Mouse (Mus musculus) lung, postnatal 25 days (tissue): Measurements from ENCODE around the gene Acsm2.
"Not testable (repeated sequence)": the region's sequence is repeated elsewhere in the genome, so short reads cannot be mapped to it uniquely, and the experiment has no call there.

Experiments
- DNase-seq: peaks from one replicate; pipeline ENCODE4 v3.0.0; 2022; ENCODE audit warnings: low spot score

Acsm2 gene

GRCm38 (mm10) chr7:119562476-119562875 is 8.3 kb downstream of the Acsm2 start:
- DNase-seq, result not testable (repeated sequence)

DNA sequence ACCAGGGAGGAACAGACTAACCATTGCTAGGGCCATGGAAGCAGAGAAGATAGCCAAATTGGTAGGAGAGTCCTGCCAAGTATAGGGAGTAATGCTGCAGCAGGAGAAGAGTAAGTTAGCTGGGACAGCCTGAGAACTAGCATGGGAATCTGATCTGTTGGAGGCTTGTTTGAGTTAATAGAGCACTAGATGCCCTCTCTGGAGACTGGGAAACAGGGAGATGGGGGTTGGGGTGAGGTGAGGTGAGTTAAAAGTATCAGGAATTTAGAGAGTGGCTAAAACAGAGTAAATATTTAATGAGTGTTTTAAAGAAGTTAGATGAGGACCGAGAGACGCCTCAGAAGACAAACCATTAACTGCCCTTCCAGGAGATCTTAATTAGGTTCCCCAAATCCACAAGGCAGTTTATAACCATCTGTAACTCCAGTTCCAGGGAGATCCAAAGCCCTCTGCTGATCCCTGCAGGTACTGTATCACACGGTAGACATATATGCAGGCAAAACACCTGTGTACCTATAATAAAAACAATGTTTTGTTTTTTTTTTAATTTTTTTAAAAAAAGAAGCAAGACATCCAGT is 40.5 kb downstream of the Acsm2 start:
- DNase-seq, result no peak

GRCm38 (mm10) chr7:119595306-119595705 is 41.2 kb downstream of the Acsm2 start:
- no peak for DNase-seq

- DNase-seq, result no peak
Measured at GRCm38 (mm10) chr7:119596536-119596935, 42.4 kb downstream of the Acsm2 start.

DNA sequence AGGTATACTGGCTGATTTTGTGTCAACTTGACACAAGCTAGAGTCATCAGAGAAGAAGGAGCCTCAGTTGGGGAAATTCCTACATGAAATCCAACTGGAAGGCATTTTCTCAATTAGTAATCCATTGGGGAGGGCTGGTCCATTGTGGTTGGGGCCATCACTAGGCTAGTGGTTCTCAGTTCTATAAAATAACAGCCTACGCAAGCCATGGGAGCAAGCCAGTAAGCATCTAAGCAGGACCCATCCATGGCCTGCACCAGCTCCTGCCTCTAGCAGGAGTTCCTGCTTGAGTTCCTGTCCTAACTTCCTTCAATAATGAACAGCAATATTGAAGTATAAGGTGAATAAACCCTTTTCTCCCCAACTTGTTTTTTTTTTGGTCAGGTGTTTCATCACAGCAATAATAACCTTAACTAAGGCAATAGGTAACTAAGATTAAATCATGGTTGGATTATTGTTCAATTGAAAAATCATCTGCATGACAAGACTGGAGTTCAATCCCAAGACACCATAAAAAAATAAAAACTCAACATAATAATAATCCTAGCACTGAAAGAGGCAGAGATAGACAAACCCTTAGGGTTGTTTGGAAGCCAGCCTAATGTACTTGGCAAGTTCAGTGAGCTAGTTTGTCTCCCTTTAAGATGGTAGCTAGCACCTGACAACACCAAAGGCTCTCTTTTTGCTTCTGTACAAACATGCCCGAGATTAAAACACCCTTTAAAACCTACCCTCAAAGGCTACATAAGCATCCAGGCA is 47.2 kb downstream of the Acsm2 start:
- DNase-seq, result no peak

DNA sequence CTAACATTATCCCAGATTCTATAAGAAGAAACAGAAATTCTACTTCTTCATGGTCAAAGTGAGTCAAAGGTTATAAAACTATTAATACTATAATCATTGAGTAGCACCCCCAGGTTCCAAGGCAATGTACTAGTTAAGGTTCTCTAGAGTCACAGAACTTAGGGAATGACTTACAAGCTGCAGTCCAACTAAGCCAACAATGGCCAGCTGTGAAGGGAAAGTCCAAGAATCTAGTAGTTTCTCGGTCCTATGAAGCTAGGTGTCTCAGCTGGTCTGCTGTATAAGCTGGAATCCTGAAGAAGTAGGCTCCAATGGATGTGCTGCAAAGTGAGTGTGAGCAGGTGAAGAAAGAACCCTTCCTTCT is 47.8 kb downstream of the Acsm2 start:
- DNase-seq, result no peak

DNA sequence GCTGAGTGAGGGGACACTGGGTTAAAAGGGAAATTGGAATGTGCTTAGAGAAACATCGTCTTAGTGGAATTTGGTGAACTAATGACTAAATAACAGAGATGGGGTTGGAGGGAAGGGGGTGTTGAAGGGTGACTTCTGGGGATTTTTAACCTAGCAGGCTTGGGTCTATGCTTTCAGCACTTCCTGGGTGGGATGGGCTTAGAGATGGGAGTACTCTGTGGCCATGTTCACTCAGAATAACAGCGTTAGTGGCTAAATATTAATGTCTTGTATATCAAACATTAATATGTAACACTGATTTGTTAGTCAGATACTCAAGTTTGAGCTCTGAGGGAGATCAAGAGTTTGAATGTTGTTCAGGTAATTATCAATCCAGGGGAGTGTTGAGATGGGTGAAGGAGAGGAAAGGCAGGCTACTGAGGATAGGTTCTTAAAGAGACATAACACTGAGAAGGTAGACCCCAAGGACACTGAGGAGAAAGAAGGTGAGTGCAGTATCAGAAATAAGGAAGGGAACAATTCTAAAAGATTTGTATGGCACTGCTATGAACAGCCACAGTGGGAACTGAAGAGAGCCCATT is 50.9 kb downstream of the Acsm2 start:
- DNase-seq, result no peak

- DNase-seq, result no peak
Measured at GRCm38 (mm10) chr7:119605926-119606663, 52.0 kb downstream of the Acsm2 start.

- DNase-seq, result no peak
Measured at GRCm38 (mm10) chr7:119606664-119607076, 52.5 kb downstream of the Acsm2 start, which contains the start of gene Acsm1. Gene Acsm1 (plus strand): TSS chr7:119607026.

GRCm38 (mm10) chr7:119607796-119608515 is 53.8 kb downstream of the Acsm2 start:
- DNase-seq, result peak; percentile 41

DNA sequence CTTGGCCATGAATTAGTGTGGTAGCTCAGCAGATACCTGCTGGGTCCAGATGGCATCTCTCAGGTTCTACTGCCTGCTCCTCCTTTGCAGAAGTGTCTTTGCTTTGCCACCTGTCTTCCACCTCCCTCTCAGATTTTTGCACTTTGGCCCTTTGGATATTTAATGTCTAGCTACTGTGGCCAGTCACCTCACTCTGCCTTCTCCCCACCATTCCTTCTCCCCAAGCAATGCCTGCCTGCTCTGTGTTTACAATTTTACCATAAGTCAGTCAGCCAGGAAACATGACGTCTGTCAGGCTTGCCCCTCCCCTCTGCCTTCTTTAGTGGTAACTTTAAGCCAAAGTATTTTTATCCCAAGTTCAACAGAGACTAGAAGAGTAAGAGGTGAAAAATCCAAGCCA is 62.4 kb downstream of the Acsm2 start:
- DNase-seq, result no peak

DNA sequence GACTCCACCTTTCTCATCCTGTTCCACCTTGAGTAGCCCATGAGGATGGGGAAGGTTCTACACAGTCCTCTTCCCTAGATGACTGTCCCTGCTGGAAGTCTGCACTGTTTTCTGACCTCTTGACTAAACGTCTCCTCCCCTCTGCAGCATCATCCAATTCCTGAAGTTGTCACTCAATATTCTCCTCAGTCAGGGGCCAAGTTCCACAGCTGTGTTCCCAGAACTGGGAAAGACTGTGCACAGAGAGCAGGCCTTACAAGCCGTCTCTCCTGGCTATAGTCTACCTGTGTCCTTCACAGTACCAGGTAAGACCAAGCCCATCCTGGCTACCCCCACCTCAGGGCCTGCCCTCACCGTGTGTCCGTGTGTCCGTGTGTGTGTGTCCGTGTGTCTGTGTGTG is 63.5 kb downstream of the Acsm2 start:
- DNase-seq, result no peak

DNA sequence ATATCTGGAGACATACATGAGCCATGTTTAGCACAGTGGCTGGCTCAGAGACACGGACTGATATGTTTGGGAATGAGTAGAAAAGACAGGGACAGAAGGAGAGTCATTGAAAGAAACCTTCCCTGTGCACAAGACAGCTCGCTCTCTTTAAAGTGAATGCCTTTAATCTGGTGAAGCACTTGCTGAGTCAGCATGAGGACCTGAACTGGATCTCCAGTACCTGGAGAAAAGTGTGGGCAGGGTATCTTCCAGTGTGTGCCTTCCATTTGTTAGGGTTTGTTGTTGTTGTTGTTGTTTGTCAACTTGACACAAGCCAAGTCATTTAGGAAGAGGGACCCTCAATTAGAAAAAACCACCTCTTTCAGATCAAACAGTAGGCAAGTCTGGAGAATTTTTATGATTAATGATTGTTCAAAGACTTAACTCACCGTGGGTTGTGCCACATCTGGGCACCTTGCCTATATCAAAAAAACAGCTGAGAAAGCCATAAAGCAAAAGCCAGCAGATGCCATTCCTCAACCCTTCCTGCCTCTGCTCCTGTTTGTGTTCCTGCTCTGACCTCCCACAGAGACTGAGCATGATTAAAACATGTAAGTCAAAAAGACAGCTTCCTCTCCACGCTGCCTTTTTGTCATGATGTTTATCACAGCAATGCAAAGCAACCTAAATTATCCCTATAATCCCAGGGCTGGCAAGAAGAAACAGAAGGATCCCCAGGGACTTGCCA is 64.2 kb downstream of the Acsm2 start:
- DNase-seq, result no peak

DNA sequence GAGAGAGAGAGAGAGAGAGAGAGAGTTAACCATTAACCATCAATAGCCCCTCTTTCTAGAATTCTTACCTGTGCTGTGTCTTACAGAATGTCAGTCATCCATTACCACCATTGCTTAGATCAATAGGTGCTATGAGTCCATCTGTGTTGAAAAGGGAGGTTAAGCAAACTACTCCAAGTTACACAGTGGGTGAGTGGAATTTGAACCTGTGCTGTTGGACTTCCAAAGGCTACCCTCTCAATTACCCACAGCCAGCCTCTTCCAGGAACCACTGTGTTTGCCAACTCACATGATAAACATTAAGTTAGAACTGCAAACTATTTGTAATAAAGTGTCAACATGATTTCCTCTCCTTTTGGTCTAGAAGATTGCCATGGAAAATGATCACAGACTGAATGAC is 66.0 kb downstream of the Acsm2 start:
- DNase-seq, result no peak

DNA sequence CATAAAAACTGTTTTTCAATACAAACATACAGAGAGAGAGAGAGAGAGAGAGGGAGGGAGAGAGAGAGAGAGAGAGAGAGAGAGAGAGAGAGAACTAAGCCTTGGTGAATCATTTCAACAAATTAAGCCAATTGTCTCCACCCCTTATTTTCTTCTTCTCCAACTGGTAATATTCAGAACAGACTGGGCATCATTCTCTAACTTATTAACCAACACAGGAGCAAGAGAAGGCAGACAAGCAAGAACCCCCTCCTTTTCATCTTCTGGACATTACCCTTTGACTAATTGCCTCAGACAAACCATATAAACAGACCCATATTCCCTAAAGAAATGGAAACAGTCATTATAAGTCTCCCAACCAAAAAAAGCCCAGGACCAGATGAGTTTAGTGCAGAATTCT is 84.6 kb downstream of the Acsm2 start:
- no peak for DNase-seq

- no peak for DNase-seq
Measured at GRCm38 (mm10) chr7:119642307-119642706, 88.2 kb downstream of the Acsm2 start.
